Mouse (Mus musculus) kidney, postnatal 14 days (tissue): ENCODE data around the gene Pkm.

ENCODE experiments used
- DNase-seq: peaks from one replicate; pipeline ENCODE4 v3.0.0; 2022; ENCODE audit warnings: mixed read lengths

Gene Pkm

GRCm38 (mm10) chr9:59655958-59656634 lies at the start of gene Pkm:
Gene Pkm, plus strand, starts transcription at chr9:59656368.
- DNase-seq, result peak; percentile 98

- DNase-seq, result no peak
Observed at GRCm38 (mm10) chr9:59610950-59611349, 45.2 kb upstream of the Pkm start.

GRCm38 (mm10) chr9:59615797-59616196 lies 40.4 kb upstream of the Pkm start:
- no peak for DNase-seq

GRCm38 (mm10) chr9:59616622-59617306 lies 39.4 kb upstream of the Pkm start, which contains the start of gene Parp6:
Gene Parp6, plus strand, starts transcription at chr9:59617284.
- peak; percentile 100 for DNase-seq

GRCm38 (mm10) chr9:59617307-59617973 lies 38.7 kb upstream of the Pkm start:
- no peak for DNase-seq

- no peak for DNase-seq
Observed at GRCm38 (mm10) chr9:59638372-59638771, 17.8 kb upstream of the Pkm start.

GRCm38 (mm10) chr9:59639936-59640335 lies 16.2 kb upstream of the Pkm start:
- DNase-seq, result no peak

GRCm38 (mm10) chr9:59641320-59641719 lies 14.8 kb upstream of the Pkm start:
- DNase-seq, result no peak

- DNase-seq, result no peak
Observed at GRCm38 (mm10) chr9:59649911-59650310, 6.3 kb upstream of the Pkm start.

- DNase-seq, result peak; percentile 42
Observed at GRCm38 (mm10) chr9:59653371-59653770, 2.8 kb upstream of the Pkm start.

- DNase-seq, result no peak
Observed at GRCm38 (mm10) chr9:59654450-59654983, 1.7 kb upstream of the Pkm start.

- DNase-seq, result peak; percentile 82
Observed at GRCm38 (mm10) chr9:59656635-59657617, 758 bp downstream of the Pkm start.

- no peak for DNase-seq
Observed at GRCm38 (mm10) chr9:59658146-59658545, 2.0 kb downstream of the Pkm start.

GRCm38 (mm10) chr9:59659036-59660026 lies 3.2 kb downstream of the Pkm start:
- DNase-seq, result peak; percentile 86

GRCm38 (mm10) chr9:59660421-59660820 lies 4.3 kb downstream of the Pkm start:
- DNase-seq, result peak; percentile 76

- no peak for DNase-seq
Observed at GRCm38 (mm10) chr9:59661298-59661975, 5.3 kb downstream of the Pkm start.

GRCm38 (mm10) chr9:59663226-59663625 lies 7.1 kb downstream of the Pkm start:
- DNase-seq, result no peak

- peak; percentile 63 for DNase-seq
Observed at GRCm38 (mm10) chr9:59663957-59664356, 7.8 kb downstream of the Pkm start.

- peak; percentile 71 for DNase-seq
Observed at GRCm38 (mm10) chr9:59664664-59665256, 8.6 kb downstream of the Pkm start.

GRCm38 (mm10) chr9:59666016-59666415 lies 9.8 kb downstream of the Pkm start:
- no peak for DNase-seq
